Mouse (Mus musculus): ENCODE data around the gene Ttc9c.

DNA sequence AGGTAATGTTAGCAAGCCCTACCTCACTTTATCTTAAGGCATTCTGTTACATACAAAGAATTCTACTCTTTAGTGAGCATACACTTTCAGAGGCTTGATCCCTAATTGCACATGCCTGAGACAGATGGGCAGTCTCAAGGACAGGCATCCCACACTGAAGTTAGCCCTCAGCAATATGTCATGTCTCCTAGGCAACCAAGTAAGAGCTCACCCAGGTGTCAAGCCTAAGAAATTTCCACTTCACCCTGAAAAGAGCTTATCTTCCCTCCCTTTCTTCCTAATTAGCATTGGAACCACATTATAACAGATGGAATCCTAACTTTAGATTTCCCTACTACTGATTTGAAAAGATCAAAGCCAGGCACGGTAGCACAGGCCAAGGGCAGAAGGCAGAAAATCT is 30.0 kb downstream of the Ttc9c start:
- TF ChIP-seq CTCF (conservative IDR thresholded peaks at IDR 0.05; ENCODE audit: low read length) (no peak), POU5F1 (IDR thresholded peaks at IDR 0.05; ENCODE audit: borderline replicate concordance, low read length) (no peak), NANOG (IDR thresholded peaks at IDR 0.05; ENCODE audit: borderline replicate concordance, low read length) (no peak)
